Mouse (Mus musculus) liver, postnatal 0 days (tissue): ENCODE data around the gene Dgkg.

Experiments
- CTCF ChIP-seq: sonication (generic); IDR thresholded peaks from 2 replicates; pipeline ENCODE4 v1.5.1; 2016; ENCODE audit warnings: antibody characterized with exemption, low read depth
- EP300 ChIP-seq: IDR thresholded peaks from 2 replicates; pipeline ENCODE4 v1.6.1; 2016; ENCODE audit warnings: antibody characterized with exemption, low read depth, mild to moderate bottlenecking

- TF ChIP-seq CTCF (no peak), EP300 (no peak)
Observed at GRCm38 (mm10) chr16:22547741-22548140, 109.3 kb downstream of the Dgkg start.
